ENCODE assay signal across 8 mouse cellular contexts in the genomic region with DNA sequence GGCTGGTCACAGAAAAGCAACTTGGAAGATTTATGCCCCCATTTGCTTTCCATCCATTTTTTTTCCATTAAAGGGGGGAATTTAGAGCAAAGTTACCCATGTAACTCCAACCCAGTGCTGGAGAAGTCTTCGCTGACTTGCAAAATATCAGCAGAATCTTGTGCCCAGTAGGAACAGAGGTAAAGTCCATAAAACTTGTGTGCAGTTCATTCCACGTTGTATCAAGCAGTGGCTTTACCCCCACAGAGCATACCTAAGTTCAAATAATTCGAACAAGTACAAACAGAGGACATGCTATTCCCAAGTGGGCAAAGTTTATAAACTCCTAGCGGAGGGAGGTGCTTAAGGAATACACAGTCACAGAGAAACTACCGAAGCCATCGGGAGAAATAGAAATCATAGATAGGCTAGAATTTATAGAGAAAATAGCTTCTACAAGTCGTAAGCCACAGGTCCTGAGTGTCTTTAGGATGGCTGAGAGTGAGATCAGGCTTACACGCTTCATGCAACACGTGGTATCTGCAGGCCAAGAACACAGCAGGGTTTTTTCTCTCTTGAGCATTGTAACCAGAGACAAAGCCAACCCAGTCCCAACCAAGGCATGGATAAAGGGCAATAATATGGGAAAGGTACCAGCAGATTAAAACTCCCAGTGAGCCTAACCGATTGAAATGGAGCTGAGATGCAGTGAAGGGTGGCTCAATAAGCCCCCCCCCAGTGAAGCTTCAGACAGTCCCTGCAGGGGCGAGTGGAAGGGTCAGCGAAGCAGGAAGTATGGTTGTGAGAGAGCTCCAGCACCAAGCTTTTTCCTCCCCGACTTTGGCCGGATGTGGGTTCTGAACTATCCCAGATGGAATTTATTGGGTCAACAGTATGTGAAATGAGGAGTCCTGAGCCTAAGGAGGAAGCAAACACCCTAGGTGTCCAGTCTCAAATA.
DNase-seq lines count a peak whose midpoint lies in the region; ATAC-seq and TF ChIP-seq lines count a peak whose summit lies in the region.

No protein-coding gene starts in this region.

- peaks cover 7% of the 10 kb centered on the region for H3K4me1 ChIP-seq in heart, embryonic 16.5 days (ENCODE audit: control insufficient read depth, insufficient read depth, low read length)
- peaks cover 16% of the 10 kb centered on the region for H3K4me1 ChIP-seq in embryonic facial prominence, embryonic 14.5 days (ENCODE audit: control insufficient read depth, insufficient read depth, low read length)

- no peaks in the 10 kb centered on the region for H3K36me3 ChIP-seq in heart, embryonic 16.5 days (ENCODE audit: control insufficient read depth, insufficient read depth)
- no peaks in the 10 kb centered on the region for H3K36me3 ChIP-seq in embryonic facial prominence, embryonic 14.5 days (ENCODE audit: control insufficient read depth, insufficient read depth, low read length)

- H3K4me3 ChIP-seq in heart, embryonic 16.5 days (ENCODE audit: low read length), result no peak overlapping the region
- no peak overlapping the region for H3K4me3 ChIP-seq in embryonic facial prominence, embryonic 14.5 days (ENCODE audit: low read depth, low read length)

- no peak for ATAC-seq in heart, embryonic 16.5 days (replicated peaks; ENCODE audit: extremely low read depth, insufficient read depth, low FRiP score)
- ATAC-seq in Patski, result peak; percentile 91
- ATAC-seq in embryonic facial prominence, embryonic 14.5 days (ENCODE audit: low read depth), result peak; percentile 50

- no peak overlapping the region for H3K9ac ChIP-seq in heart, embryonic 16.5 days (ENCODE audit: low read length)
- H3K9ac ChIP-seq in embryonic facial prominence, embryonic 14.5 days (ENCODE audit: low read depth, low read length), result no peak overlapping the region

- WGBS in heart, embryonic 16.5 days, result 82% methylated on average over 14 of the region's 14 CpGs
- 51% methylated on average over 14 of the region's 14 CpGs for WGBS in embryonic facial prominence, embryonic 14.5 days

- CTCF ChIA-PET in Patski (lab: Charles Lee), result interaction anchor here (1.4 kb wide), 1 partner anchor 552 kb away, joined by 3 read pairs; no protein-coding TSS in a partner anchor

- TF ChIP-seq CTCF in Patski (IDR thresholded peaks at IDR 0.05), result no peak

- POLR2A ChIA-PET in Patski (lab: Charles Lee), result interaction anchor here (0.7 to 2.2 kb wide), 4 partner anchors 10 to 546 kb away, joined by 3 to 7 read pairs (median 4); partner anchors contain the start of gene Irs1

- DNase-seq in heart, postnatal 14 days, result no peak
- DNase-seq in Patski (ENCODE audit: low read depth, low spot score), result no peak
- DNase-seq in embryonic facial prominence, embryonic 14.5 days (ENCODE audit: low spot score), result peak; percentile 65
- DNase-seq in kidney, postnatal 25 days, result peak; percentile 10 to 45
- DNase-seq in ovary, adult 18-20 months (ENCODE audit: low spot score), result no peak
- DNase-seq in adrenal gland, adult 8-10 months, result no peak
- no peak for DNase-seq in left cerebral cortex, postnatal 36 days (ENCODE audit: low spot score in 2 of 2)

- H3K4me2 ChIP-seq in heart, embryonic 16.5 days (ENCODE audit: low read depth, low read length), result no peak overlapping the region
- H3K4me2 ChIP-seq in embryonic facial prominence, embryonic 14.5 days (ENCODE audit: low read depth, low read length), result 0 out of 2 replicates have a peak overlapping the region, but pooled peaks have one; percentile 1

- intact Hi-C loops in heart, postnatal 14 days (cut with DNase I), result no loop called here
- intact Hi-C loops in left cerebral cortex, postnatal 36 days (cut with DNase I), result no loop called here

- no peaks in the 10 kb centered on the region for H3K27me3 ChIP-seq in heart, embryonic 16.5 days (ENCODE audit: control insufficient read depth, insufficient read depth, low read length)
- no peaks in the 10 kb centered on the region for H3K27me3 ChIP-seq in Patski
- no peaks in the 10 kb centered on the region for H3K27me3 ChIP-seq in embryonic facial prominence, embryonic 14.5 days (replicated peaks; ENCODE audit: control insufficient read depth, insufficient read depth, low read length)

- peak overlapping the region; percentile 35; the same call in 1 of the 2 replicates for H3K27ac ChIP-seq in heart, embryonic 16.5 days (ENCODE audit: low read length)
- peak overlapping the region; percentile 83 for H3K27ac ChIP-seq in embryonic facial prominence, embryonic 14.5 days (replicated peaks; ENCODE audit: low read depth, low read length)

- H3K9me3 ChIP-seq in heart, embryonic 16.5 days (replicated peaks; ENCODE audit: control insufficient read depth, low read length), result no peaks in the 10 kb centered on the region
- H3K9me3 ChIP-seq in embryonic facial prominence, embryonic 14.5 days (ENCODE audit: control insufficient read depth, low read length), result no peaks in the 10 kb centered on the region

- in situ Hi-C loops in Patski (cut with MboI; ENCODE audit: low pct_unique_long_range_greater_than_20kb), result loop anchor here (10.0 to 25.0 kb wide), 2 partner anchors 430 to 692 kb away; no protein-coding TSS in a partner anchor

Comparison
In these comparisons a context has a peak if more than half of its experiments do, and no peak if none do; other contexts are left out.
1. DNase-seq: peak in embryonic facial prominence, embryonic 14.5 days (single experiment) and kidney, postnatal 25 days (2 of 2); none in heart, postnatal 14 days (0 of 2), Patski (single experiment), ovary, adult 18-20 months (single experiment), adrenal gland, adult 8-10 months (single experiment) and left cerebral cortex, postnatal 36 days (0 of 2).